Mouse (Mus musculus) mesoderm, embryonic 11.5 days (tissue): ENCODE results near the gene Faap100.
"Not testable (repeated sequence)": the region's sequence is repeated elsewhere in the genome, so short reads cannot be mapped to it uniquely, and the experiment has no call there.

Source experiments
- DNase-seq: peaks from one replicate; pipeline ENCODE4 v3.0.0-alpha.2; 2012; ENCODE audit warnings: low read depth, low spot score

The Faap100 gene

DNA sequence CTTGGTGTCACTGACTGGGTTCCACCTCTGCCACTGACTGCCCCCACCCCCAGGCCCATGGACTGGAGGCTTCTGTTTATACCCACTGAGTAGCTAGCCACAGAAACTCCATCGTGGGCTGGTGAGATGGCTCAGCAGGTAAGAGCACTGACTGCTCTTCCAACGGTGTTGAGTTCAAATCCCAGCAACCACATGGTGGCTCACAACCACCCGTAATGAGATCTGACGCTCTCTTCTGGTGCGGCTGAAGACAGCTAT is 26.5 kb downstream of the Faap100 start:
- not testable (repeated sequence) for DNase-seq

DNA sequence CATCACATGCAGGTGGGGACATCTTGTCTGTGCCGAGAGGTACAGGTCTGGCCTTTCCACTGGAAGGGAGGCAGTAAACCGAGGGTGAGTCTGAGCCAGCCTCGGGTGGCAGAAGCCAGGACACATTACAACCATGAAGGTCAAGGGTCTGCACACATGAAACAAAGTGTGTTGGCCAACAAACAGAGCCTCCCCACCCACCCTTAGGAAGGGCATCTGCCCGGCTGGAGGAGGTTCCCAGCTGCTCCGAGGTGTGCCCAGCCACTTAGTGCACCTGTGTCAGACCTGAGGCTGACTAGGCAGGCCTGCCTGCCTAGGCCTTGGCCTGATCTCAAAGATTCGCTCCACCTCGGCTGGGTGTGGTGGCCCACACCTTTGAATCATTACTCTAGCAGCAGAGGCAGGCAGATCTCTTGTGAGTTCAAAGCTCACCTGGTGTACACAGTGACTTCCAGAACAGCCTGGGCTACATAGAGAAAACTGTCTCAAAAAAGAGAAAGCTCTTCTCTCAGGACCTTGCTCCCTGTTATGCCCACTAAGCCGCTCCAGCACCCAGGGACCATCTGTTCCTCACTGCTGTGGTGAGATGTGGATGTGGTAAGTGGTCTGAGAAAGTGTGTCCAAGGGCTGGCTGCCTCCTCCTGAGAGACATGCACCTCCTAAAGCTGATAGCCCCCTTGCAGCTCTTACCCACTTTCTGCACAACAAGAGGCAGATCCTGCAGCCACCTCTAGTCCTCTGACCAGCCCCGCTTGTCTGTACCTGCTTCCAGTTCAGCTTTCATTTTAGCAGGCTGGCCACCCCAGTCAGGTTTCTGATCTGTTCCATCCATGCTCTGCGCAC is 27.1 kb downstream of the Faap100 start:
- no peak for DNase-seq

DNA sequence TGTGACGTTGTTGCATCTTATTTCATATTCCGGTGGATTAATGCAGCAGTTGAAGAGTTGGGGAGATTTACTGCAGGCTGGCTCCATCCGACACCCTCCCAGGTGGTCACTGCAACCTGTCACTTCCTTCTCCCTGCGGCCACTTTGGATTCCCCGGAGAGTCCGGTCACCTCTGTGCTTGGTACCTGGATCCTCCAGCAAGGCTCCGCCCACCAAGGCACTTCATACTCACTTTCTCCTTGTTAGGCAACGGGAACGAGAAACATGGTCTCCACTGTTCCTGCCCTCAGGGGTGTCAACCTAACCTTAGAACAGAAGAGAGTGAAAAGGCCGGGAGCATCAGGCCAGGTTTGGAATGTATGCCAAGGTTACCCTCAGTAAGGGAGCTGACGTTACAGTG is 27.9 kb downstream of the Faap100 start:
- DNase-seq = no peak

DNA sequence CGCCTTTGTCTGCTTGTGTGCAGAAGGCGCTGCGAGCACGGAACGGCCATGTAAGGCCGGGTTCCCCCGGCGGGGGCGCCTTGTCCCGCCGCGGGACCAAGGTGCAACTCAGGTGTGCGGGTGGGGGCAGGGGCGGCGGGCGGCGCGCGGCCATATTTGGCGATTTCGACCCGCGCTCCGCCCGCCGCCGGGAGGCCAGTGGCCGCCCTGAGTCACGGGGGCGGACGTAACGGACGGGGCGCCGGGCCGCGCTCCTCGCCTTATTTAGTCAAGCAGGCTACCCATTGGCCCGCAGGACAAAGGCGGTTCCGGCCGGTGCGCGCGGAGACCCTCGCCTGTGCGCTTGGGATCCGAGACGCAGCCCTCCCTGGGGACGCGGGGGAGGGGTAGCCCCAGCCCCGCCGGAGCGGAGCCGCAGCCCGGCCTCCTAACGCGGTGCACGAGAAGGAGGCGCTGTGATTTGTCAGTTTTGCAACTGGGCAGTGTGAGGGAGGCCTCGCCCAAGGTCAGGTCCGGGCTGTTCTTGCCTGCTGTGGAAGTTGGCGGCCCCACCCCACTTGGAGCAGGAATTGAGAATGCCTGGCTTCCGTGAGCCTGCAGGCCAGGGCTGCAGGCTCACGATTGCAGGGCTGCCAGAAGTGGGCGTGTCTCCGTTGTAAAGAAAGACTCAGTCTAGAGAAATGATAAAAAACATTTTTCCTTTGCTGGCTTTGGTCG is 28.4 kb downstream of the Faap100 start:
- DNase-seq = peak; percentile 95

DNA sequence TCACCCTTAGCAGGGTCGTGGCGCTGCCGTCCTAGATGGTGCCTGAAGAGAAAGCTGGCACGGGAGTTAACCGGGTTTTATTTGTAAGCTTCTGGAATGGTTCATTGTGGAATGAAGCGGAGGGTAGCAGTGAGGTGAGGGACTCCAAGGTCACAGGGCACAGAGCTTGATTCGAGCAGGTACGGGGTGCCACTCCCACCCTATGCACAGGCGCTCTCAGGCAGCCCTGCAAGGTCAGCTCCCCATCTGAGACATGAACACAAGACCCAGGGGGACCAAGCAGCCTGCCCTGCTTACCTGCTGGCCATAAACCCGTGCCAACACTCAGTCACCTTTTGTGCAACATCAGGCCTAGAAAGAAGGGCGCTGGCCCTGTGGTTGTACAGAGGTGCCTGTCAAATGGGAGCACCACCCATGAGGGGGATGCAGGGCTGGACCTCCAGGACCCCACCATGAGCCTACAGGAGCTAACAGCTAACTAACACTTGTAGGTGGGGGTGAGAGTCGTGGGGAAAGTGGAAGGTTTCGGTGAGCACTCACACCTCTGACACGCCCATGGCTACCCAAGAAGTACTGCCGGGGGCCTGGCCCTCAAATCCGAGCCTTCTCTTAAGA is 29.1 kb downstream of the Faap100 start:
- no peak for DNase-seq

DNA sequence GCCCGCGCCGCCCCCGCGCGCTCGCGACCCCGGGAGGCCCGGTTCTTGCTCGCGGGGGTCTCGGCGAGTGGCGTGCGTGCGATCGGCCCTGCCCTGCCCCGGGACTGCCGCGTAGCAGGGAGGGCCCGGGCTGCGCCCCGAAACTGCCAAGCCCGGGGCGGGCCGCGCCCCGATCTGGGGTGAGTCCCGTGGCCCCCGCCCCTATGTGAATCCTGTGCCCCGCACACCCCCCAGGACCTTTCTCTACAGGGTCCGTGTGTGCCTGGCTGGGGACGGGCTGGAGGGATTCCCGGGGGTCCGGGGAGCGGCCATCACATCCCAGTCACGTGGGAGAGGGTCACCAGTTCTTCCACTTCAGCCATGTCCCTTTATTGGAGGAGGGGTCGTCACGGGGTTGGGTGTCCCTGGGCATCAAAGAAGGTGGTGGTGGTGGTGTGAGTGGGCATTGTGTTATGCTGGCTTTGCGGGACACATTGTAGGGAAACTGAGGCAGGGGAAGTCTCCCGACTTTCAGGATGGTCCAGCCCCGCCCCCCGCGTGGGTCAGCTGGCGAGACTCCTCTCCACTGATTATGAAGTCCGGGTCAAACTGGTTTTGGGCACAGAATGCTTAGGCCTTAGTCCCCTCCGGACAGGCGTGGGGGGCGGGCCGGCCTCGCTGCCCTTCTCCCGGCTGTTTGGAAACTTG is 29.7 kb downstream of the Faap100 start:
- peak; percentile 83 for DNase-seq

DNA sequence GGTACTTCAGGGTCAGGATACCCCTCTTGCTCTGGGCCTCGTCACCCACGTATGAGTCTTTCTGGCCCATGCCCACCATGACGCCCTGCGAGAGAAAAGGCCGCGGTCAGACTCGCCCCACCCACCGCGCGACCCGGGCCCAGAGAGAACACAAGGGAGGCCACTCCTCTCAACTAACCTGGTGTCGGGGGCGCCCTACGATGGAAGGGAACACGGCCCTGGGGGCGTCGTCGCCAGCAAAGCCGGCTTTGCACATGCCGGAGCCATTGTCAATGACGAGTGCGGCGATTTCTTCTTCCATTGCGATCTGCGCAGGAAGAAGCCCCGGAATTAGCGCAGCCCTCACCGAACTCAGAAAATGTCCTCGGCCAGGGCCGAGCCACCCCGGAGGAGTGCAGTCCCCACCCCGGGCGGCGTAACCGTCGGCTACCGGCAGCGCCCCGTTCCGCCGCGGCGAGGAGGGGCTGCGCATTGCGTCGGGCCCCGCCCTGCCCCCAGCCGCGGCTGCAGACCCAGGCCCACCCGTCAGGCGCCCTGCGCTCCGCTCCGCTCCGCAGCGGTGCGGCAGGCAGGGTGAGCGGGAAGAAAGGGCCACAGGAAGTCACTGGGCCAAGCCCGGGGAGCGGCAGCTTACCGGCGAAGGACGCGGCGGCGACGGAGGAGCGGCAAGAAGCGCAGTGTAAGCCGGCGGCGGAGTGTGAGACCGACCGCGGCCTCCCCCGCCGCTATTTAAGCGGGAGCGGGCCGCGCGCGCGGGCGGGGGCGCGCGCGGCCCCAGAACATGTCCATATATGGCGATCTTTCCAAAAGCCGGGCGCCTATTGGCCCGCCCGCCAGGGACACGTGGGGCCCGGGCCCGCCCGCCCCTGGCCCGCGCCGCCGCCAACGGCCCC is 30.5 kb downstream of the Faap100 start, which contains the start of gene Actg1:
Actg1 (minus strand) TSS at position 752 of the 893 bp plus-strand sequence.
- DNase-seq = peak; percentile 90

DNA sequence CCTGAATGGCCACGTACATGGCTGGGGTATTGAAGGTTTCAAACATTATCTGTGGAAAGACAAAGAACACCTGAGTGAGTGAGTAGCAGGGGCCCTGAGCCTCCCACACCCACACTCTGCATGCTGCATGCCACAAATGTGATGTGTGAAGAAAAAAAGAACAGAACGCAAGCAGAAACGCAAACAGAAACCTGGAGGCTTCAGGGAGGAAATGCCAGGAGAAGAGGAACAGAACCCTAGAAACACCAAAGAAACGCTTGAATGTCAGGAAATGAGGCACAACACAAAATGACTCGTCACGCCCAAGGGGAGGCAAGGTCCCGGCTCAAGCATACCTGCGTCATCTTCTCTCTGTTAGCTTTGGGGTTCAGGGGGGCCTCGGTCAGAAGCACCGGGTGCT is 31.3 kb downstream of the Faap100 start:
- DNase-seq = no peak

DNA sequence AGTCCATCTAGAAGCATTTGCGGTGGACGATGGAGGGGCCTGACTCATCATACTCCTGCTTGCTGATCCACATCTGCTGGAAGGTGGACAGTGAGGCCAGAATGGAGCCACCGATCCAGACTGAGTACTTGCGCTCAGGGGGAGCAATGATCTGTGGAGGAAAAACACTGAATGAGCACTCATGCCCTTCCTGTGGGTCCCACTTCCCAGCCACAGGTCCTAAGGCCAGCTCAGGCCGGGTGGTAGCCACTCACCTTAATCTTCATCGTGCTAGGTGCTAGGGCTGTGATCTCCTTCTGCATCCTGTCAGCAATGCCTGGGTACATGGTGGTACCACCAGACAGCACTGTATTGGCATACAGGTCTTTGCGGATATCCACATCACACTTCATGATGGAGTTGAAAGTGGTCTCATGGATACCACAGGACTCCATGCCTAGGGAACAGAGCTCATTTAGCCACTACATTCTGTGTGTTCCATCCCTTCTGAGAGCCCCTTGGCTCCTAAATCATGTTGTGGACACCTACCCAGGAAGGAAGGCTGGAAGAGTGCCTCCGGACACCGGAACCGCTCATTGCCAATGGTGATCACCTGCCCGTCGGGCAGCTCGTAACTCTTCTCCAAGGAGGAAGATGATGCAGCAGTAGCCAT is 32.1 kb downstream of the Faap100 start:
- DNase-seq = not testable (repeated sequence)

DNA sequence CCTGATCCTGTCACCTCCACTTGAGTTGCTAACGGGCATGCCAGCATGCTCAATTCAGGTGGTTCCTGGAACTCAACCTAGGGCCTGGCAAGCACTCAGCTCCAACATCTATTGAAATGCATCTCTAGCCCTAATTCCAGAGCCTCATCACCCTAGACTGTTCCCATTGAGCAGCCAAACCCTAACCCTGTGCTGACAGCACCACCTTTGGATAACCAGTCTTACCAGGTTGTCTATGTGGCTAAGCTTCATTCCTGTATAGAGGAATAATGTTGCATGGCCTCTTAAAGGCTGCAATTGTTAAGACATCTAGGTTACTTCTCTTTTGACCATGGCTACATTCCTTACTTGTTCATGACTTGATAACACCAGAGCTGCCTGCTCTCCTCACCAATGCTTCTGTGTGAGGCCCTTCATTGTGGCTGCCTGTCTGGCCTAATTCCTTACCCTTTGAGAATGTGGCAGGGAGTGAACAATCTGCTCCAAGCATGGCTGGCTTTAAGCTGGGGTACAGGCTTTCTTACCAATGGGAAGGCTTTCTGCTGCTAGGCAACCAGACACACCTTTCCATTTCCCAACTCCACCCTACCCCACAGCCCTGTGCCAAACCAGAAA is 33.4 kb downstream of the Faap100 start:
- DNase-seq = no peak

DNA sequence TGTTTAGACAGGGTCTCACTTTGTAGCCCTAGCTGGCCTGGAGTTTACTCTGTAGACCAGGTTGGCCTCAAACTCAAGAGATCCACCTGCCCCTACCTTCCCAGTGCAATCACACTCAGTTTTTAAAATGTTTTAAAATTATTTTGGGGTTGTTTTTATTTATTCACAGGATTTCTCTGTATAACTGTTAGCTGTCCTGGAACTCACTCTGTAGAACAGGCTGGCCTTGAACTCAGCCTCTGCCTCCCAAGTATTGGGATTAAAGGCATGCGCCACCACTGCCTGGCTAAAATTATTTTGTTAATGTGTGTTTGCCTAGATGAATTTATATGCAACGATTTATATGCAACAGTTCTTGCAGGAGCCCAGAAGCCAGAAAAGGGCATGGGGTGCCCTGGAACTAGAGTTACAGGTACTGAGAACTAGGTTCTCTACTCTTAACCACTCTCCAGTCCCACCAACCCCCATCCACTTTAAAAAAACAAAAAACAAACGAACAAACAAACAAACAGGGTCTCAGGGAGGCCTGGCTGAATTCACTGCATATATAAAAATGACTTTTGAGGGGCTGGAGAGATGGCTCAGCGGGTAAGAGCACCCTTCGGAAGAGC is 34.1 kb downstream of the Faap100 start:
- no peak for DNase-seq

DNA sequence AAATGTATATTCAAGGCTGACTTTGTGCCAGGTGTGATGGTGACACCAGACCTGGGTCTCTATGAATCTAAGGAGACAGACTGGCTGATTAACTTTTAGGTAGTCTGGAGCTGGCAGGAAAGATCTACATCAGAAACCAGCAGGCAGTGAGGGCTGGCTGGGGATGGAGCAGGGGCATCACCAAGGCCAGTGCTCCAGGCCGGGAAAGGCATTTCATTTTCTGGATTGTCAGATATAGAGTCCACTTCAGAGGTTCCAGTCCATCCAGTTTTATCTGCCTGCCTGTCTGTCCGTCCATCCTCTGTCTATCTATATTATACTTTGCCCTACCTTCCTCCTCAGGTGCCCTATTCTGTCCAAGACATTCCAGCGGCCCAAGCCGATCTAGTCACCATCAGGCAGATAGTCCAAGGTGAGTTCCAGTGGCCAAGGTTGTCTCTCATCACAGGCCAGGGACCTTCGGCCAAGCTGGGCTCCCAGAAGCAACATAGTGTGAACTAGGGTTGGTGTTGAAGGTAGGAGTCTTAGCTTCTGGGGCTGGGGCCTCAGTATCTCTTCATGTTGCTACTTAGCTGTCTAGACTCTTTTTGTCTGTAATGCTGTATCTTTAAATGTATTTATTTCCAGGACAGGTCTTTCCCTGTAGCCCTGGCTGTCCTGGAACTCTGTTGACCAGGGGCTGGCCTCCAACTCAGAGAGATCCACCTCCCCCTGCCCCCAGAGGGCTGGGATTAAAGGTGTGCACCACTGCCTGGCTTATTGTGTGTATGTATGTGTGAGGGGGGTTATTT is 34.9 kb downstream of the Faap100 start:
- DNase-seq = no peak

DNA sequence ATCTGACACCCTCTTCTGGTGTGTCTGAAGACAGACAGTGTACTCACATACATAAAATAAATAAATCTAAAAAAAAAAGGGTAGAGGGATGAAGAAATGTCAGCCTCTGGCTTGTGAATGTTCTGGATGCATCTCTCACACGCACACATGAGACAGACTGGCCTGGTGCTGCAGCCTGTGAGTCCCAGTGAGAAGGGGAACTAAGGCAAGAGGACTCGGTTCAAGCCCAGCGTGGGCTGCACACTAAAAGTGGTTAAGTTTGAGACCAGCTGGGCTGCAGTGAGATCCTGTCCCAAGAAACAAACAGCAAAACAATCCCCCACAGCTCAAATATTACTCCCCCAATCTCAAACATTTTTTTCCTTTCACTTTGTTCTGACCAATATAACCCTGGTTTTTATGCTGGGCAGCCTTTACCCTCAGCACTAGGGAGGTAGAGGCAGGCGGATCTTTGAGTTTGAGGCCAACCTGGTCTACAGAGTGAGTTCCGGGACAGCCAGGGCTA is 35.9 kb downstream of the Faap100 start:
- DNase-seq = no peak

DNA sequence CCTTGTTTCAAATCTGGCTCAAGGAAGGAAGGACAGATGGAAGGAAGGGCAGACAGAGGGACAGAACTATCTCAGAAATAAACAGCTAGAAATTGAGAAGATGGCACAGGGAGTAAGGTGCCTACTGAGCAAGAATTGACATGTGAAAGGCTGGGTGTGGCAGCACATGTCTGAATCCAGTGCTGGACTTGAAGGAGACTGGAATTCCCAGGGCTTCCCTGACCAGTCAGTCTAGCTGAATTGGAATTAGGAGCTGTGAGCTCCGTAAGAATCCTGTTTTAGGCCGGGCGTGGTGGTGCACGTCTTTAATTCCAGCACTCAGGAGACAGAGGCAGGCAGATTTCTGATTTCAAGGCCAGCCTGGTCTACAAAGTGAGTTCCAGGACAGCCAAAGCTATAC is 36.9 kb downstream of the Faap100 start:
- no peak for DNase-seq

DNA sequence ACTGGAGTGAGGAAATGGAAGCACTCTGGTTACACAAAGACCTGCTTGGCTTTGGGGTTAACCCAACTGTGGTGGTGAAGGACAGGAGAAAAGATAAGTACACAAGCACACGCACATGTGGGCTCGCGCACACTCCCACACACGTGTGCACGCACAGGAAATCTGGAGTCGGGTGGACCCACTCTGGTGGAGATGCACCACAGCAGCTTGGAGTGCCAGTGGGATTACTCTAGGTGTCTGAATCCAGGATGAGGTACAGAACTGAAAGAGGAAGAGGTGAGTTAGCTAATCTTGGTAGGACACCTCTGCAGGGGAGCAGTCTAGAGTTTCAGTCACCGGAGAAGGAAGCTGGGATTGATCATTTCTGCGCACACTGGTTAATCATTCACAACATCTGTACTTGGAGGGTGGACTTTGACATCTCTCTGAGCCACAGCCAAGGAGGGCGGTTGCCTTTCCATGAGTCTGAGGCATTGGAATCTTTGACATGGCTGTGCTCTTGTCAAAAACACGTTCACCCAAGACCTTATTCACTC is 38.5 kb downstream of the Faap100 start:
- DNase-seq = no peak

DNA sequence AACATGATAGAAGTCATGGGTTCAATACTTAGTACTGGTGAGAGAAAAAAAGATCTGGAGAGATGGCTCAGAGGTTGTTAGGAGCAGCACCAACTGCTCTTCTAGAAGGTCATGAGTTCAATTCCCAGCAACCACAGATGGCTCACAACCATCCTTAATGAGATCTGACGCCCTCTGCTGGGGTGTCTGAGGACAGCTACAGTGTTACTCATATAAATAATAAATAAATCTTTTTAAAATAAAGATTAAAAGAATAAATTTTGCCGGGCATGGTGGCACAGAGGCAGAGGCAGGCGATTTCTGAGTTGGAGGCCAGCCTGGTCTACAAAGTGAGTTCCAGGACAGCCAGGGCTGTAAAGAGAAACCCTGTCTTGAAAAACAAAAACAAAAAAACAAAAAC is 39.8 kb downstream of the Faap100 start:
- DNase-seq = no peak

DNA sequence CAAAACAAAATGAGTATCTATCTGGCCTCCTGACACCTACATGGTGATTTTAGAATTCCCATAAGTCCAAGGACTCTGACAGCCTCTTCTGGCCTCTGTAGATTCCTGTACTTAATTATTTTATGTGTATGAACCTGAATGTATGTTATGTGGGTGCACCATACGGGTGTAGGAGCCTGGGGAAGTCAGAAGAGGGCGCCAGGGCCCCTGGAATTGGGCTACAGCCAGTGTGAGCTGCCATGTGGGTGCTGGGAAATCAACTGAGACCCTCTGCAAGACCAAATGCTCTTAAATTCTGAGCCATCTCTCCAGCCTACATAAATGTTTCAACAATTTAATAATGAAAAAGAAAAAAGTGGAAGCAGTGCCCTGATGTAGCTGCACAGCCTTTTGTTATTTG is 41.1 kb downstream of the Faap100 start:
- no peak for DNase-seq

DNA sequence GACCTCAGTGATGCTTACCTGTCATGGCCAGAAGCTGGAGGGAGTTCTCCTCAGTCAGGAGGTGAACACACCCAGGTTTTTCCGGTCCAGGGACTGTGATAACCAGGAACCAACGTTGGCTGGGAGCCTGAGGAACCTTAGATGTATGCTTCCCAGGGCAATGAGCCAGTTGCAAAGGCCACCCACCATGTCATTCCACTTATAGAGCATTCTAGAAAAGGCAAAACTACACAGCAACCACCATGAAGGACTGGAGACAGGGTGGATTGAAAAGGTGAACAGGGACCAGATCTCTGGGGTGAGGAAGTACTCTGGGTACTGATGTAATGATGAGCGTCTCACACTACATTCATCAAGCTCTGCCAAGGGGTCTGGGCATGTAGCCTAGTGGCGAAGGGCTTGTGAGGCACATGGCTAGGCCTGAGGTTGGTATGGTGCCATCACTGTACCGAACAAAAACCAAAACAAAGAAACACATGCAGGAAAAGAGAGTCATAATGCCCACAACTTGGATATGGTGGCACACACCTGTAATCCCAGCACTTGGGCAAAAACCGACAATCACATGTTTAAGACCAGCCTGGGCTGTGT is 43.0 kb downstream of the Faap100 start:
- no peak for DNase-seq
